Mouse (Mus musculus): ENCODE results near the gene Ggnbp2.

DNA sequence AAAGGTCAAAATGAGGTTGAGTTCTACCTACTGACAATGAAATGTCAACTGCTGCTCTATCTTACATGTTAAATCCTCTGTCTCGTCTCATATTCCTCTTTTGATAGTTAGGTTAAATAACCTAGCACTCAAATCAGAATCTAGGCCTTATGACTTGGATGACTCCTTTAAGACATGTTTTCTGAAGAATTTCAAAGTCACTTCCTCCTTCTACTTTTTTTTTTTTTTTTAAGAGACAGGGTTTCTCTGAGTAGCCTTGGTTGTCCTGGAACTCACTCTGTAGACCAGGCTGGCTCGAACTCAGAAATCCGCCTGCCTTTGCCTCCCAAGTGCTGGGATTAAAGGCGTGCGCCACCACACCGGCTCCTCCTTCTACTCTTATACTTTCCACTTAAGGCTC, 15.3 kb downstream of the Ggnbp2 start:
- no peak for TF ChIP-seq POLR2A (IDR thresholded peaks at IDR 0.05; ENCODE audit: borderline replicate concordance, control insufficient read depth, low read depth, low read length)
- TF ChIP-seq CTCF (IDR thresholded peaks at IDR 0.05; ENCODE audit: control insufficient read depth, insufficient read depth, low read length) = no peak
